Mouse (Mus musculus) liver, postnatal 0 days (tissue): ENCODE measurements around the gene Cbr4.

Experiments
- CTCF ChIP-seq: sonication (generic); IDR thresholded peaks from 2 replicates; pipeline ENCODE4 v1.5.1; 2016; ENCODE audit warnings: antibody characterized with exemption, low read depth
- EP300 ChIP-seq: IDR thresholded peaks from 2 replicates; pipeline ENCODE4 v1.6.1; 2016; ENCODE audit warnings: antibody characterized with exemption, low read depth, mild to moderate bottlenecking

DNA sequence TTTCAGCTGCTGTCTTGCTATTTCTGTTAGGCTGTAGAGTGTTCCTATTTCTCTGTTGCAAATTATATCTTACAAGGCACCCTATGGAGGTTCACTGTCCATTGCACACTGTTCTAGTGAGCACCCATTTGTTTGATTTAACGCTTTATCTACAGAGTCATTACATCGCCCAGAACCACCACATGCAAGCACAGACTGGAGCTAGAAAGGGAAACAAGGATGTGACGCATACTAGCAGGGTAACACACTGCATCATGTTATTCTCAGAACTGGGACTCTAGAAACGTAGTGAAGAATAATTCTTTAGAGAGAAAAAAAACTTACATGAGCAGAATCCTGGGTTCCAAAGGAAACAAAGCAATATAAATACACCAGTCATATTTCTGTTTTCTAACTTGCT is 17.3 kb upstream of the Cbr4 start:
- TF ChIP-seq CTCF (no peak), EP300 (no peak)
